Mouse (Mus musculus) embryonic fibroblast, embryonic 13.5 days (primary cell): Measurements from ENCODE around the gene Ankdd1b. TPM values are rescaled to one million over a fixed set of nuclear protein-coding genes. Genes with fewer than 3 reads are reported as not detected.

Experiments used
- H3K27ac ChIP-seq: 2 replicates; pipeline ENCODE4 v1.5.1; 2012; ENCODE audit warnings: low read length, control low read depth, inconsistent platforms; ENCODE audit not compliant: insufficient read depth
- H3K4me1 ChIP-seq: 2 replicates; pipeline ENCODE4 v1.6.1; 2011; ENCODE audit warnings: low read length; ENCODE audit not compliant: control insufficient read depth, insufficient read depth
- H3K4me3 ChIP-seq: 2 replicates; pipeline ENCODE4 v1.5.1; 2011; ENCODE audit warnings: mild to moderate bottlenecking, control low read depth, low read length; ENCODE audit not compliant: insufficient read depth
- CTCF ChIP-seq: IDR thresholded peaks from 2 replicates; pipeline ENCODE4 v1.5.1; 2011; ENCODE audit warnings: mild to moderate bottlenecking, control low read depth, low read length, moderate library complexity, borderline replicate concordance; ENCODE audit not compliant: insufficient read depth
- POLR2A ChIP-seq: IDR thresholded peaks from 2 replicates; pipeline ENCODE4 v1.6.1; 2011; ENCODE audit warnings: low read depth, mild to moderate bottlenecking, control low read depth, low read length, moderate library complexity
- polyA plus RNA-seq: library from polyadenylated mRNA; stranded (reverse); fragments of >200 nt; gene quantifications from 2 replicates; pipeline ENCODE4 v1.2.4, GENCODE M21; 2011; ENCODE audit warnings: low read depth; ENCODE audit not compliant: missing spikeins, insufficient read length

The Ankdd1b gene
- polyA plus RNA-seq, 1 experiment: not detected

GRCm38 (mm10) chr13:96376871-96377270 lies 94.1 kb downstream of the Ankdd1b start:
- no peaks in the 10 kb centered on the region for H3K4me1 ChIP-seq
- TF ChIP-seq POLR2A (no peak), CTCF (no peak)
- H3K27ac ChIP-seq: no peak overlapping the region
- H3K4me3 ChIP-seq: no peak overlapping the region

- H3K4me3 ChIP-seq: no peak overlapping the region
- TF ChIP-seq CTCF: peak; percentile 19; the same call in 1 of the 2 replicates
- TF ChIP-seq POLR2A: no peak
- no peaks in the 10 kb centered on the region for H3K4me1 ChIP-seq
- no peak overlapping the region for H3K27ac ChIP-seq
These were observed 95.5 kb downstream of the Ankdd1b start for GRCm38 (mm10) chr13:96375519-96375918.

Other genes starting within 250 kb of the Ankdd1b start
- 15.4 and 16.3 TPM in 2 replicates for gene Poc5, start 82.9 kb downstream of the Ankdd1b start, polyA plus RNA-seq
- gene Gm17622, start 19.5 kb upstream of the Ankdd1b start, polyA plus RNA-seq: not detected in 2 replicates
- 40.5 and 42.4 TPM in 2 replicates for gene Polk, start 71.4 kb upstream of the Ankdd1b start, polyA plus RNA-seq
- 55.9 and 57.0 TPM in 2 replicates for gene Col4a3bp, start 71.4 kb upstream of the Ankdd1b start, polyA plus RNA-seq
- 110 and 127 TPM in 2 replicates for gene Hmgcr, start 199.7 kb upstream of the Ankdd1b start, polyA plus RNA-seq